Mouse (Mus musculus) monocyte, adult 2 months (primary cell): Measurements from ENCODE around the gene Rtl8c.
"Not testable (repeated sequence)": the region's sequence is repeated elsewhere in the genome, so short reads cannot be mapped to it uniquely, and the experiment has no call there.

Source experiments
- DNase-seq, 2 experiments: peaks; one replicate each; pipeline ENCODE4 v3.0.0; 2022; ENCODE audit warnings: low spot score in 2 of 2, low read depth in 1 of 2

The Rtl8c gene

GRCm38 (mm10) chrX:53607242-53608121 lies at the start of gene Rtl8c:
Rtl8c (plus strand) TSS chrX:53608032.
- no peak for DNase-seq

- no peak for DNase-seq
Measured at GRCm38 (mm10) chrX:53579311-53579710, 28.5 kb upstream of the Rtl8c start.

GRCm38 (mm10) chrX:53581407-53581806 lies 26.4 kb upstream of the Rtl8c start:
- DNase-seq, result not testable (repeated sequence)

GRCm38 (mm10) chrX:53583404-53583803 lies 24.4 kb upstream of the Rtl8c start:
- DNase-seq, result not testable (repeated sequence)

GRCm38 (mm10) chrX:53599993-53600392 lies 7.8 kb upstream of the Rtl8c start:
- not testable (repeated sequence) for DNase-seq

GRCm38 (mm10) chrX:53606176-53606575 lies 1.7 kb upstream of the Rtl8c start:
- not testable (repeated sequence) for DNase-seq

GRCm38 (mm10) chrX:53608122-53608813 lies 436 bp downstream of the Rtl8c start:
- no peak for DNase-seq

- not testable (repeated sequence) for DNase-seq
Measured at GRCm38 (mm10) chrX:53608879-53609278, 1.0 kb downstream of the Rtl8c start, which contains the start of gene Gm14597. Gm14597 (minus strand) TSS chrX:53608979.

GRCm38 (mm10) chrX:53610571-53610970 lies 2.7 kb downstream of the Rtl8c start:
- peak in 1 of 2 experiments; percentile 19 for DNase-seq

GRCm38 (mm10) chrX:53611395-53611794 lies 3.6 kb downstream of the Rtl8c start:
- DNase-seq, result not testable (repeated sequence)

- not testable (repeated sequence) for DNase-seq
Measured at GRCm38 (mm10) chrX:53638107-53638506, 30.3 kb downstream of the Rtl8c start.

GRCm38 (mm10) chrX:53642604-53642979 lies 34.8 kb downstream of the Rtl8c start:
- DNase-seq, result not testable (repeated sequence)

- DNase-seq, result peak; percentile 3 to 31
Measured at GRCm38 (mm10) chrX:53642980-53643961, 35.4 kb downstream of the Rtl8c start, which contains the start of gene Rtl8a. Rtl8a (minus strand) TSS chrX:53643682.

GRCm38 (mm10) chrX:53645885-53646284 lies 38.1 kb downstream of the Rtl8c start:
- DNase-seq, result no peak

GRCm38 (mm10) chrX:53652917-53653316 lies 45.1 kb downstream of the Rtl8c start:
- not testable (repeated sequence) for DNase-seq
